Mouse (Mus musculus) ES-E14 (cell line): ENCODE data around the gene Robo2. TPM values are rescaled to one million over a fixed set of nuclear protein-coding genes. Genes with fewer than 3 reads are reported as not detected.

Source experiments
- DNase-seq: peaks from one replicate; pipeline ENCODE4 v3.0.0-alpha.2; 2013; ENCODE audit warnings: low read depth, low spot score
- H3K27ac ChIP-seq: 2 replicates; pipeline ENCODE4 v1.5.1; 2012; ENCODE audit warnings: low read depth, mild to moderate bottlenecking, low read length, moderate library complexity, mixed read lengths; ENCODE audit not compliant: poor library complexity, insufficient read depth, severe bottlenecking
- H3K36me3 ChIP-seq: 2 replicates; pipeline ENCODE4 v1.6.1; 2012; ENCODE audit warnings: mild to moderate bottlenecking, low read length, moderate library complexity, mixed read lengths; ENCODE audit not compliant: control insufficient read depth, poor library complexity, insufficient read depth, severe bottlenecking
- H3K4me1 ChIP-seq, 2 experiments: fragments of 150-350 bp in 1 of 2; sonication (generic) in 1 of 2; 2 replicates each; pipeline ENCODE4 v1.6.1; 2012; ENCODE audit warnings: low read length in 2 of 2, mild to moderate bottlenecking in 1 of 2, mixed read lengths in 1 of 2; ENCODE audit not compliant: control insufficient read depth in 2 of 2, insufficient read depth in 2 of 2, poor library complexity in 1 of 2
- H3K4me3 ChIP-seq, 2 experiments: fragments of 150-350 bp in 1 of 2; sonication (generic) in 1 of 2; 2 replicates each; pipeline ENCODE4 v1.5.1; 2012; ENCODE audit warnings: low read length in 2 of 2, low read depth in 1 of 2, mild to moderate bottlenecking in 1 of 2, mixed read lengths in 1 of 2; ENCODE audit not compliant: insufficient read depth in 1 of 2, poor library complexity in 1 of 2, severe bottlenecking in 1 of 2
- H3K9ac ChIP-seq: 2 replicates; pipeline ENCODE4 v1.6.1; 2012; ENCODE audit warnings: low read depth, mild to moderate bottlenecking, low read length, mixed read lengths; ENCODE audit not compliant: poor library complexity, insufficient read depth, severe bottlenecking
- H3K9me3 ChIP-seq: fragments of 150-350 bp; sonication (generic); 2 replicates; pipeline ENCODE4 v1.6.1; 2012; ENCODE audit warnings: low read depth, mild to moderate bottlenecking, low read length; ENCODE audit not compliant: control insufficient read depth, insufficient read depth
- CHD2 ChIP-seq: IDR thresholded peaks from 2 replicates; pipeline ENCODE4 v1.6.1; 2014; ENCODE audit warnings: mild to moderate bottlenecking, low read depth, low read length, inconsistent platforms
- HCFC1 ChIP-seq: IDR thresholded peaks from 2 replicates; pipeline ENCODE4 v1.6.1; 2012; ENCODE audit warnings: low read length, inconsistent platforms, borderline replicate concordance; ENCODE audit not compliant: insufficient read depth
- MAFK ChIP-seq: IDR thresholded peaks from 2 replicates; pipeline ENCODE4 v1.6.1; 2014; ENCODE audit warnings: mild to moderate bottlenecking, low read depth, low read length, inconsistent platforms; ENCODE audit not compliant: insufficient read depth
- ZC3H11A ChIP-seq: IDR thresholded peaks from 2 replicates; pipeline ENCODE4 v1.6.1; 2012; ENCODE audit warnings: low read depth, mild to moderate bottlenecking, inconsistent platforms, low read length, borderline replicate concordance
- ZNF384 ChIP-seq: IDR thresholded peaks from 2 replicates; pipeline ENCODE4 v1.6.1; 2012; ENCODE audit warnings: low read depth, low read length, inconsistent platforms
- in situ Hi-C, 2 experiments: fragments of 600-800 bp; cut with MboI; formaldehyde crosslinking; loops; one replicate each; pipeline ENCODE4 v1.15.1; 2025; ENCODE audit warnings: low sequenced_read_pairs in 2 of 2, inconsistent platforms in 1 of 2; ENCODE audit not compliant: unreplicated experiment in 2 of 2
- total RNA-seq: library from RNA; depleted of rRNA; stranded (reverse); fragments of 300-350 nt; gene quantifications from 2 replicates; pipeline ENCODE4 v1.2.3, GENCODE M21; 2012

The Robo2 gene
- total RNA-seq, 1 experiment = 5.5 TPM

DNA sequence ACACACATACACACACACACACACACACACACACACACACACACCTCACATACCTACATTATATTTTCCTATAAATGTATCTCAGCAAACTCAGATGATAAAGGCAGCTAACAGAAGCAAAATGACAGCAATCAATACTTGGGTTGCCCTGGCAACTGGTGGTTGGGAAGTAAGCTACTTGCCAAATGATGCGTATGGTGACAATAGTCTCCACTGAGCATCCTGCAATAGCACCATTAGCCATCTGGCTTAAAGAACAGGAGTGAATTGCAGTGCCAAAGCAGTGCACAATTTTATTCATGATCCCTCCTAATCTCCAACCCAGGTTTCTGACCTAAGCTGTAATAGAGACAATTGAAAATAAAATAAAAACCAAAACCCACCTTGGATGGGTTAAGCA is 529.7 kb downstream of the Robo2 start:
- H3K9me3 ChIP-seq = no peaks in the 10 kb centered on the region
- in situ Hi-C loops = no loop called here

DNA sequence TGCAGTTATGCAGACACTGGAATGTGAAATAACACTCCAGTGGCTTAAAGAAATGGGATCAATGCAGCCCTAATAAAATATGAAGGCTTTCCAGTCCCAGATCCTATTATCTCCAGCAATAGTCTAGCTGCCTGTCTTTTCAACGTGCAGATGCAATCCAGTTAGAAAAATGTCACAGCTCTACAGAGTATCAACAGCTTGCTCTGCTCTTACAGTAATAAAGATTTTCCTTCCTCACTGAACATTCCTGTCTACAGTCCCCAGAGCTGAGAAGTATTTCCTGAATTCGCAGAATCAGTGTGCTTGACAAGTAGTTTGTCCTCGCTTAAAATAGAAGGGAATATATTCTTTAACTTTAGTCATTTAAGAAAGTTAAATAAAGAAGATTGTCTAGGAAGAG is 533.7 kb downstream of the Robo2 start:
- no peak for DNase-seq
- Histone ChIP-seq H3K36me3 (no peaks in the 10 kb centered on the region), H3K27ac (no peak overlapping the region), H3K9ac (no peak overlapping the region), H3K9me3 (no peaks in the 10 kb centered on the region), H3K4me1 (no peaks in the 10 kb centered on the region), H3K4me3 (no peak overlapping the region)
- TF ChIP-seq MAFK (no peak), ZNF384 (no peak), CHD2 (no peak), ZC3H11A (no peak)
- in situ Hi-C loops = no loop called here

More for the DNA sequence above, 529.7 kb downstream of the Robo2 start:
- no peak for TF ChIP-seq HCFC1
- no peak for TF ChIP-seq MAFK
- TF ChIP-seq ZC3H11A = no peak
- TF ChIP-seq ZNF384 = no peak
- TF ChIP-seq CHD2 = no peak
- no peaks in the 10 kb centered on the region for H3K4me1 ChIP-seq
- no peak overlapping the region for H3K27ac ChIP-seq
- no peak overlapping the region for H3K4me3 ChIP-seq
- H3K9ac ChIP-seq = no peak overlapping the region
- H3K36me3 ChIP-seq = no peaks in the 10 kb centered on the region
- no peak for DNase-seq

DNA sequence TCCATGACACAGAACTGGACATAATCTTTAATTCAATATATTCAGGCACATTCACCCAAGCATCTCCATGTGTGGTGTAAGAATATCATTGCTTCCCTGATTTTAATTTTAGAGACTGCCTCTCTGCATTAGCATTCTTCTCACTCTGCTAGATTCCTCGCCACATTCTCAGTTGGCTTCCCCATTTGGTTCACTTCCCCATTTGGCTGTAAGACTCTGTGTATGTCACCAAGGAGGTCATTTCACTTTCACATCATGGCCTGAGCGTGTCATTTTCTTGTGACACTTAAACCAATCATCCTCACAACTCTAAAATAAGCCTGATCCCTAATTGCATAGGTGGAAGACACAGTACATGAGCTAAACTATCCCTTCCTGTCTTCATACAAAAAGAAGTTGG is 536.6 kb downstream of the Robo2 start:
- TF ChIP-seq ZC3H11A (no peak), ZNF384 (no peak), MAFK (no peak), CHD2 (no peak), HCFC1 (no peak)
- Histone ChIP-seq H3K27ac (no peak overlapping the region), H3K4me1 (no peaks in the 10 kb centered on the region), H3K9me3 (no peaks in the 10 kb centered on the region), H3K9ac (no peak overlapping the region), H3K4me3 (no peak overlapping the region), H3K36me3 (no peaks in the 10 kb centered on the region)
- in situ Hi-C loops = no loop called here
- DNase-seq = no peak

DNA sequence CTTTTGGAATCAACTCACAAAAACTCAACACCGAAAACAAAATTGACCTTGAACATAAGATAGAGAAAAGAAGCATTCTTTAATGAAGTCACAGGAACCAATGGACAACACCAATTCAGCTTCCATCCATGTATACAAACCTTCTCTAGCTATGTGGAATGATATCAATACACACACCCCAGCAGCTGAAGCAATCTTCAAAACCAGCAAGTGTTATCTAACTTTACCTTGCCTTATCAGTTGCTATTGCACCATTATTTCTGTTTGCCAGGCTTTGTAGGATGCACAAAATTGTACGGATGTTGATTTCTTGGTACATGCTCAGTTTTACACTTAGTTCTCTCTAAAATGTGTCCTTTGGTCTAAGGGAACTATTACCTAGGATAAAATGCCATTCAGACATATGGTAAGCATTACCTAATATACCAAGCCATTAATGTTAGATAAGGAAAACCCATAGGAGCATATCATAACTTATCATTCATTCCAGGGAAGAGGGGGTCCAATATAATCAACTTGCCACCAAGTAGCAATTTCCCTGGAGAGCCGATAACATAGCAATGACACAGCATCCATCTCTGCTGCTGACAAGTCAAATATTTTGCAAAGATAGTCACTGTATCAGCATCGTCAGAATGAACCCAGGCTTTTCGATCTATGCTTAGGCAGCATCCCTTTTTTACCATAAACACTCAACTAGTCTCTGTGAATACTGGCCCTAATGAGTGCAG is 537.6 kb downstream of the Robo2 start:
- TF ChIP-seq CHD2 (no peak), HCFC1 (no peak), MAFK (no peak), ZC3H11A (no peak), ZNF384 (no peak)
- Histone ChIP-seq H3K4me3 (no peak overlapping the region), H3K9me3 (no peaks in the 10 kb centered on the region), H3K4me1 (no peaks in the 10 kb centered on the region), H3K36me3 (no peaks in the 10 kb centered on the region), H3K27ac (no peak overlapping the region), H3K9ac (no peak overlapping the region)
- DNase-seq = no peak
- in situ Hi-C loops = no loop called here

DNA sequence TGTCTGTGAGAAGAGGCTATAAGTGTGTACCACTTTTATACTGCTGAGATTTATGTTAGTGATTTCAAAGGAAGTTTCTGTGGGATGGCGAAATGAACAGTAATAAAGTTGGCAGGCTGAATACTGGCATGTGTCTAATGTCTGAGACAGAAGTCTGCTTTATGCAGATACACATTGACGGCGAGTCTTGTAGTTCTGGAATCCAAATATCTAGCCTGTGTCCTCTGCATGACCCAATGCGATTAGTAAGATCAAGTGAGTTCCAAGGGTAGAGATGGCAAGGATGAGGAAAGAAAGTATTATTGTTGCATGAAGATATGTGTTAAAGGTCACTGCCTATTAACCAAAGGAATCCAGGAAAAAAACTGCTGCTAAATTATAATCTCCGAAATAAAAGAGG is 541.3 kb downstream of the Robo2 start:
- in situ Hi-C loops = no loop called here
- Histone ChIP-seq H3K9ac (no peak overlapping the region), H3K27ac (no peak overlapping the region), H3K9me3 (no peaks in the 10 kb centered on the region), H3K4me3 (no peak overlapping the region), H3K36me3 (no peaks in the 10 kb centered on the region), H3K4me1 (no peaks in the 10 kb centered on the region; a peak in 1 of 4 replicates)
- no peak for DNase-seq
- no peak for TF ChIP-seq HCFC1
- no peak for TF ChIP-seq CHD2
- no peak for TF ChIP-seq ZC3H11A
- TF ChIP-seq ZNF384 = no peak
- no peak for TF ChIP-seq MAFK
